Mouse (Mus musculus): Measurements from ENCODE around the gene Bptf. TPM values are rescaled to one million over a fixed set of nuclear protein-coding genes. Genes with fewer than 3 reads are reported as not detected.
"Not testable (repeated sequence)": the region's sequence is repeated elsewhere in the genome, so short reads cannot be mapped to it uniquely, and the experiment has no call there.

Gene Bptf
- polyA plus RNA-seq, 2 experiments: 38.4 to 49.1 TPM

DNA sequence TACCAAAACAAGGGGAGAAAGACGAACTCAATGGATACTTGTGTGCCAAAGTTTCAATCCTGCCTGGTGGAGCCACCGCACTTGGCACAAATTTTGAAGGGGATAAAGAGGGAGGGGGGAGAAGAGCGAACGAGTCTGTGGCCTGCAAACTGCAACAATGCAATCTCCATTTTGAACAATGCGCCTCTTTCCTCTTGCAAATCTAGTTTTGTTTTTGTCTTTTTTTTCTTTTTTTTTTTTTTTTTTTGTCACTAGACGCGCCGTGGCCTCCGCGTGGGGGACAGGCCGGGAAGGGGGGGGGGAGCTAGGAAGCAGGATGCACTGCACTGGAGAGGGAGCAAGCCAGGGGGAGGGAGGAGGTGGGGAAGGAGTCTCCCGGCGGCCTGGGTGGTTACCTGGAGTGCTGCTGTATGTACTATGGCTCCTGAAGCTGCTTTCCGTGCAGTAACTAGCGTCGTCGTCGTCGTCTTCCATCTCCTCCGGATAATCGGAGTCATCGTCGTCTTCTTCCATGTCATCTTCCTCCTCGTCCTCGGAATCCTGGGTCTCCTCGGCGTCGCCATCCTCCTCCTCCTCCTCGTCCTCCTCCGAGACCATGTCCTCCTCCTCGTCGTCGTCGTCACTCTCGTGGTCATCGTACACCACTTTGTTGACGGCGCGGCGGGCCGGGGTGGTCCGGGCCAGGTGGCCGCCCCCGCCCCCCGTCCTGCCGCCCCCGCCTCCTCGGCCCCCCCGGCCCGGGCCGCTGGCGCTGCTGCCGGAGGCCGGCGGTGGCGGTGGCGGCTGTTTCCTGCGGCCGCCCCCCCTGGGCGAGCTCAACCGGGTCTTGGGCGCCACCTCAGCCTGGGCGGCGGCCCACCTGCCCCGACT, 813 bp downstream of the Bptf start:
- Histone ChIP-seq H3K27ac (replicated peaks; ENCODE audit: low read depth, low read length) (peak overlapping the region; percentile 95), H3K36me3 (ENCODE audit: control insufficient read depth, insufficient read depth, low read length) (no peaks in the 10 kb centered on the region), H3K4me3 (replicated peaks; ENCODE audit: low read length) (peak overlapping the region; percentile 79), H3K9ac (ENCODE audit: low read depth, low read length, severe bottlenecking) (peak overlapping the region; percentile 96), H3K27me3 (ENCODE audit: control insufficient read depth, insufficient read depth, low read length) (no peaks in the 10 kb centered on the region), H3K9me3 (ENCODE audit: control insufficient read depth, low read length) (no peaks in the 10 kb centered on the region), H3K4me2 (replicated peaks; ENCODE audit: low read depth, low read length, severe bottlenecking) (peak overlapping the region; percentile 83), H3K4me1 (ENCODE audit: control insufficient read depth, insufficient read depth, low read length) (peaks cover 12% of the 10 kb centered on the region)
- ATAC-seq (ENCODE audit: low FRiP score, low read depth) (peak; percentile 51), DNase-seq (ENCODE audit: low spot score) (peak; percentile 59)
- TF ChIP-seq POLR2A (IDR thresholded peaks at IDR 0.05; ENCODE audit: borderline replicate concordance, extremely low read depth, insufficient read depth, insufficient read length): peak; percentile 63; the same call in 1 of the 2 replicates
- WGBS: under 1% methylated on average over 36 of the region's 65 CpGs

DNA sequence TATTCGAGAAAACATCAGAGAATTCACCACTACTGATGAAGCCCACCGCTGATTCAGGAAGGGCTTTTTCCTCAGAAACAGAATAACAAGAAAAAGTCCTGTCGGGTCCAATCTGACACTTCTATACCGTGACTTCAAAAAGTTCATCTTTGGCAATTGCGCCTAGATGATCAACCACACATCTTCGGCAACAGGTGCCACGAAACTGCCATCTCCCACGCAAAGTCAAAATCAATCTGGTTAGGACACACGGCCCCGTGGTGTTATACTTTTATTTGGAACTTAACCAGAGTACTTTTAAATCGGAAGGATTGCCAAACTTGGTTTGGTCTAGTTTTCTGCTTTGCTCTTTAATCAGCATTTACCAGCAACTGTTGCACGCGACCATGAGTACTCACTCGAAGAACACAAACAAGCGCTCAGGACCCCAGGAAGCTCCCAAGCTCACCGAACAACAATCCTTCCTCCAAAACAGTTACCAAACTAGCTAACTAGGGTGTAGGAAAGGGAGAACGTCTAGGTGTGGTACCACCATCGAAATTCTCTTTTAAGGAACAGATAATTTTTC, 1.6 kb downstream of the Bptf start:
- Histone ChIP-seq H3K27ac (replicated peaks; ENCODE audit: low read depth, low read length) (peak overlapping the region; percentile 95), H3K9me3 (ENCODE audit: control insufficient read depth, low read length) (no peaks in the 10 kb centered on the region), H3K9ac (ENCODE audit: low read depth, low read length, severe bottlenecking) (peak overlapping the region; percentile 96), H3K4me1 (ENCODE audit: control insufficient read depth, insufficient read depth, low read length) (peaks cover 12% of the 10 kb centered on the region), H3K36me3 (ENCODE audit: control insufficient read depth, insufficient read depth, low read length) (no peaks in the 10 kb centered on the region), H3K4me2 (replicated peaks; ENCODE audit: low read depth, low read length, severe bottlenecking) (peak overlapping the region; percentile 83), H3K27me3 (ENCODE audit: control insufficient read depth, insufficient read depth, low read length) (no peaks in the 10 kb centered on the region), H3K4me3 (replicated peaks; ENCODE audit: low read length) (peak overlapping the region; percentile 79)
- DNase-seq (ENCODE audit: low spot score): no peak
- no peak for ATAC-seq (ENCODE audit: low FRiP score, low read depth)
- 3% methylated on average over 18 of the region's 18 CpGs for WGBS
- no peak for TF ChIP-seq POLR2A (IDR thresholded peaks at IDR 0.05; ENCODE audit: borderline replicate concordance, extremely low read depth, insufficient read depth, insufficient read length)

DNA sequence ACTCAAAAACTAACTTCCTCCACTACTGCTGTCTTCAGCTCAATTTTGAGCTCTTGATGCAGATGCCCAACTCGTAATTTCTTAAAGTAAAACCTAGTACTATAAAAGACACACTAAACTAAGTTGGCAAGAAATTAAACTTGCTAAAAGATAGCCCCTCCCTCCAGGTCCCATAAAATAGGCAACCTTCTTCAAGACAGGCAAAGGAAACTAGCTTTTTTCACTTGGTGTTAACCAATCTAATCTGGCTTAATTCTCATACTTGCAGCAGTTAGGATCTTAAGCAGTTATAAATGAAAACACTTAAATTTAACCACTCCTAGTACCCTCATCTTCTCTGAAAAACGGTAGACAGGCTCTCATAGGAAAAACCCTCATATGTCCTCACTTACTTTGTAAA, 2.3 kb downstream of the Bptf start:
- H3K4me2 ChIP-seq (replicated peaks; ENCODE audit: low read depth, low read length, severe bottlenecking): peak overlapping the region; percentile 83
- H3K27ac ChIP-seq (replicated peaks; ENCODE audit: low read depth, low read length): no peak overlapping the region
- no peaks in the 10 kb centered on the region for H3K9me3 ChIP-seq (ENCODE audit: control insufficient read depth, low read length)
- TF ChIP-seq POLR2A (IDR thresholded peaks at IDR 0.05; ENCODE audit: borderline replicate concordance, extremely low read depth, insufficient read depth, insufficient read length): no peak
- WGBS: 11% methylated on average over 2 of the region's 2 CpGs
- no peaks in the 10 kb centered on the region for H3K36me3 ChIP-seq (ENCODE audit: control insufficient read depth, insufficient read depth, low read length)
- no peaks in the 10 kb centered on the region for H3K27me3 ChIP-seq (ENCODE audit: control insufficient read depth, insufficient read depth, low read length)
- ATAC-seq (ENCODE audit: low FRiP score, low read depth) (no peak), DNase-seq (ENCODE audit: low spot score) (no peak)
- H3K4me3 ChIP-seq (replicated peaks; ENCODE audit: low read length): peak overlapping the region; percentile 79
- peaks cover 17% of the 10 kb centered on the region for H3K4me1 ChIP-seq (ENCODE audit: control insufficient read depth, insufficient read depth, low read length)
- peak overlapping the region; percentile 96 for H3K9ac ChIP-seq (ENCODE audit: low read depth, low read length, severe bottlenecking)

DNA sequence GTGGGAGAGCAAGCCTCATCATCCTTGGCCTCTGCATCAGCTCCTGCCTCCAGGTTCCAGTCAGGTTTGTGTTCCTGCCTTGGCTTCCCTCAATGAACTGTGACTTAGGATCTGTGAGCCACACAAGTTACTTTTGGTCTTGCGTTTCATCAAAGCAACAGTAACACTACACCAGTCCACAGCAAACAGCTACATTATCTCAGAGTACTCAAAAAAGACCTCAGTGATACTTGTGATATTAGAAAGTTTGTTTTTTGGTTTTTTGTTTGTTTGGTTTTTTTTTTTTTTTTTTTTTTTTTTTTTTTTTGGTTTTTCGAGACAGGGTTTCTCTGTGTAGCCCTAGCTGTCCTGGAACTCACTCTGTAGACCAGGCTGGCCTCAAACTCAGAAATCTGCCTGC, 5.2 kb downstream of the Bptf start:
- H3K9me3 ChIP-seq (ENCODE audit: control insufficient read depth, low read length); H3K27me3 ChIP-seq (ENCODE audit: control insufficient read depth, insufficient read depth, low read length); H3K4me2 ChIP-seq (replicated peaks; ENCODE audit: low read depth, low read length, severe bottlenecking); DNase-seq (ENCODE audit: low spot score); ATAC-seq (ENCODE audit: low FRiP score, low read depth); H3K4me3 ChIP-seq (replicated peaks; ENCODE audit: low read length); H3K36me3 ChIP-seq (ENCODE audit: control insufficient read depth, insufficient read depth, low read length); H3K9ac ChIP-seq (ENCODE audit: low read depth, low read length, severe bottlenecking); H3K27ac ChIP-seq (replicated peaks; ENCODE audit: low read depth, low read length): not testable (repeated sequence)
- 73% methylated on average over 1 of the region's 2 CpGs for WGBS
- peaks cover 20% of the 10 kb centered on the region for H3K4me1 ChIP-seq (ENCODE audit: control insufficient read depth, insufficient read depth, low read length)

DNA sequence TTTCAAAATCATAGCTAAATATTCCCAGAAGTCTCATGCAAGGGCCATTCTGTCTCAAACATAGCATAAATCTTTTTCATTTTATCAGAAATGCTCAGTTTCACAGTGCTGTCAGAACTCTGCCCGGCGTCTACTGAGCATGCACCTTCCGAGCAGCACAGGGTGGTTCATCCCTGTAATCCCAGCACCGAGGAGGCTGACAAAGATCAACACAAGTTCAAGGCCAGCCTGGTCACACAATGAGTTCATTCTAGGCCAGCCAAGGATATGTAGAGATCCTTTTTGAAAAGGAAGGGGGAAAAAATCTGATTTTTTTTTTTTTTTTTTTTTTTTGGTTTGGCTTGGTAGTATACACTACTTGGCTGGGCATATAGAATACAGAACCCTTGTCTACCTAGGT, 6.9 kb downstream of the Bptf start:
- ATAC-seq (ENCODE audit: low FRiP score, low read depth) (no peak), DNase-seq (ENCODE audit: low spot score) (no peak)
- 80% methylated on average over 4 of the region's 4 CpGs for WGBS
- H3K27ac ChIP-seq (replicated peaks; ENCODE audit: low read depth, low read length): no peak overlapping the region
- no peak for TF ChIP-seq POLR2A (IDR thresholded peaks at IDR 0.05; ENCODE audit: borderline replicate concordance, extremely low read depth, insufficient read depth, insufficient read length)
- no peaks in the 10 kb centered on the region for H3K36me3 ChIP-seq (ENCODE audit: control insufficient read depth, insufficient read depth, low read length)
- H3K9me3 ChIP-seq (ENCODE audit: control insufficient read depth, low read length): no peaks in the 10 kb centered on the region
- H3K27me3 ChIP-seq (ENCODE audit: control insufficient read depth, insufficient read depth, low read length): no peaks in the 10 kb centered on the region
- H3K4me2 ChIP-seq (replicated peaks; ENCODE audit: low read depth, low read length, severe bottlenecking): no peak overlapping the region
- peaks cover 20% of the 10 kb centered on the region for H3K4me1 ChIP-seq (ENCODE audit: control insufficient read depth, insufficient read depth, low read length)
- no peak overlapping the region for H3K9ac ChIP-seq (ENCODE audit: low read depth, low read length, severe bottlenecking)
- no peak overlapping the region for H3K4me3 ChIP-seq (replicated peaks; ENCODE audit: low read length)
